Mouse (Mus musculus) intestine, embryonic 14.5 days (tissue): Measurements from ENCODE around the gene Lin7a. TPM values are rescaled to one million over a fixed set of nuclear protein-coding genes. Genes with fewer than 3 reads are reported as not detected.

Experiments
- ATAC-seq: fragments of 200-750 bp; cut with Nextera tagmentation; replicated peaks from 2 replicates; pipeline ENCODE4 v1.8.0; 2017; ENCODE audit warnings: low read depth, moderate number of reproducible peaks, moderate TSS enrichment, moderate library complexity; ENCODE audit not compliant: low FRiP score, low TSS enrichment
- DNase-seq: peaks from one replicate; pipeline ENCODE4 v3.0.0-alpha.2; 2018; ENCODE audit warnings: low spot score
- H3K27ac ChIP-seq: fragments of 300-500 bp; sonication (generic); 2 replicates; pipeline ENCODE4 v1.5.1; 2014; ENCODE audit warnings: low read depth, mild to moderate bottlenecking, control low read depth
- H3K27me3 ChIP-seq: fragments of 300-500 bp; sonication (generic); replicated peaks from 2 replicates; pipeline ENCODE4 v1.6.1; 2014; ENCODE audit warnings: low read length, control low read depth; ENCODE audit not compliant: control insufficient read depth, insufficient read depth
- H3K36me3 ChIP-seq: fragments of 300-500 bp; sonication (generic); 2 replicates; pipeline ENCODE4 v1.6.1; 2014; ENCODE audit warnings: low read length, control low read depth; ENCODE audit not compliant: control insufficient read depth, insufficient read depth
- H3K4me1 ChIP-seq: fragments of 300-500 bp; sonication (generic); replicated peaks from 2 replicates; pipeline ENCODE4 v1.6.1; 2014; ENCODE audit warnings: low read length, control low read depth, mixed read lengths; ENCODE audit not compliant: control insufficient read depth, insufficient read depth
- H3K4me2 ChIP-seq: fragments of 300-500 bp; sonication (generic); 2 replicates; pipeline ENCODE4 v1.6.1; 2014; ENCODE audit warnings: low read length
- H3K4me3 ChIP-seq: fragments of 300-500 bp; sonication (generic); 2 replicates; pipeline ENCODE4 v1.5.1; 2014; ENCODE audit warnings: low read depth, low read length, control low read depth, mixed read lengths
- H3K9ac ChIP-seq: fragments of 300-500 bp; sonication (generic); 2 replicates; pipeline ENCODE4 v1.6.1; 2014; ENCODE audit warnings: mild to moderate bottlenecking, low read length
- H3K9me3 ChIP-seq: fragments of 300-500 bp; sonication (generic); 2 replicates; pipeline ENCODE4 v1.6.1; 2016; ENCODE audit warnings: low read length, control low read depth; ENCODE audit not compliant: control insufficient read depth
- WGBS: fragments of 180-500 bp; shearing (Covaris S2); extraction: QIAGEN DNeasy Blood & Tissue Kit; methylation state at CpG from one replicate; pipeline ENCODE4 v1.1.7; 2014; 5-methylcytosine and 5-hydroxymethylcytosine counted together
- polyA plus RNA-seq: library from polyadenylated mRNA; unstranded; fragments of >200 nt; fragmentation: Nextera tagmentation; extraction: Ambion mirVana; gene quantifications from 2 replicates; pipeline ENCODE4 v1.2.1, GENCODE M21; 2014

Lin7a gene
- polyA plus RNA-seq, 1 experiment from 2014 or later: 5.9 TPM

- WGBS: 98% methylated on average over 1 of the region's 1 CpGs
- no peak overlapping the region for H3K4me3 ChIP-seq
- H3K9ac ChIP-seq: no peak overlapping the region
- H3K4me2 ChIP-seq: no peak overlapping the region
- H3K27me3 ChIP-seq: no peaks in the 10 kb centered on the region
- H3K36me3 ChIP-seq: no peaks in the 10 kb centered on the region
- H3K4me1 ChIP-seq: no peaks in the 10 kb centered on the region
- ATAC-seq (no peak), DNase-seq (no peak)
- no peaks in the 10 kb centered on the region for H3K9me3 ChIP-seq
- H3K27ac ChIP-seq: no peak overlapping the region
These were observed 43.6 kb upstream of the Lin7a start for GRCm38 (mm10) chr10:107227901-107228300.

GRCm38 (mm10) chr10:107228776-107229175, 42.7 kb upstream of the Lin7a start:
- DNase-seq (no peak), ATAC-seq (no peak)
- 75% methylated on average over 5 of the region's 5 CpGs for WGBS
- Histone ChIP-seq H3K9me3 (no peaks in the 10 kb centered on the region), H3K4me3 (no peak overlapping the region), H3K9ac (no peak overlapping the region), H3K4me2 (no peak overlapping the region), H3K27ac (no peak overlapping the region), H3K27me3 (no peaks in the 10 kb centered on the region), H3K4me1 (no peaks in the 10 kb centered on the region), H3K36me3 (no peaks in the 10 kb centered on the region)

GRCm38 (mm10) chr10:107229416-107229815, 42.1 kb upstream of the Lin7a start:
- Histone ChIP-seq H3K9me3 (no peaks in the 10 kb centered on the region), H3K4me1 (no peaks in the 10 kb centered on the region), H3K36me3 (no peaks in the 10 kb centered on the region), H3K27me3 (no peaks in the 10 kb centered on the region), H3K27ac (no peak overlapping the region), H3K4me3 (no peak overlapping the region), H3K4me2 (no peak overlapping the region), H3K9ac (no peak overlapping the region)
- WGBS: 81% methylated on average over 3 of the region's 3 CpGs
- DNase-seq (no peak), ATAC-seq (no peak)

GRCm38 (mm10) chr10:107230081-107230850, 41.2 kb upstream of the Lin7a start:
- ATAC-seq (no peak), DNase-seq (no peak)
- Histone ChIP-seq H3K27ac (no peak overlapping the region), H3K4me1 (no peaks in the 10 kb centered on the region), H3K27me3 (no peaks in the 10 kb centered on the region), H3K4me3 (no peak overlapping the region), H3K9me3 (no peaks in the 10 kb centered on the region), H3K9ac (no peak overlapping the region), H3K4me2 (no peak overlapping the region), H3K36me3 (no peaks in the 10 kb centered on the region)
- 78% methylated on average over 8 of the region's 8 CpGs for WGBS

- Histone ChIP-seq H3K9ac (no peak overlapping the region), H3K27ac (no peak overlapping the region), H3K4me1 (no peaks in the 10 kb centered on the region), H3K27me3 (no peaks in the 10 kb centered on the region), H3K9me3 (no peaks in the 10 kb centered on the region), H3K36me3 (no peaks in the 10 kb centered on the region), H3K4me2 (no peak overlapping the region), H3K4me3 (no peak overlapping the region)
- DNase-seq: no peak
- ATAC-seq: no peak
- 93% methylated on average over 1 of the region's 1 CpGs for WGBS
These were observed 40.7 kb upstream of the Lin7a start for GRCm38 (mm10) chr10:107230851-107231130.

GRCm38 (mm10) chr10:107231421-107232010, 40.0 kb upstream of the Lin7a start:
- Histone ChIP-seq H3K27ac (no peak overlapping the region), H3K4me3 (no peak overlapping the region), H3K27me3 (no peaks in the 10 kb centered on the region), H3K36me3 (no peaks in the 10 kb centered on the region), H3K4me1 (no peaks in the 10 kb centered on the region), H3K9me3 (no peaks in the 10 kb centered on the region), H3K9ac (no peak overlapping the region), H3K4me2 (no peak overlapping the region)
- no peak for DNase-seq
- ATAC-seq: no peak
- 78% methylated on average over 4 of the region's 4 CpGs for whole genome bisulfite sequencing

GRCm38 (mm10) chr10:107232491-107233110, 38.9 kb upstream of the Lin7a start:
- H3K4me2 ChIP-seq: no peak overlapping the region
- DNase-seq (no peak), ATAC-seq (no peak)
- H3K9me3 ChIP-seq: no peaks in the 10 kb centered on the region
- no peak overlapping the region for H3K4me3 ChIP-seq
- 92% methylated on average over 2 of the region's 2 CpGs for WGBS
- H3K36me3 ChIP-seq: no peaks in the 10 kb centered on the region
- H3K27ac ChIP-seq: no peak overlapping the region
- H3K9ac ChIP-seq: no peak overlapping the region
- H3K4me1 ChIP-seq: no peaks in the 10 kb centered on the region
- H3K27me3 ChIP-seq: no peaks in the 10 kb centered on the region

- ATAC-seq (no peak), DNase-seq (no peak)
- Histone ChIP-seq H3K9ac (no peak overlapping the region), H3K27ac (no peak overlapping the region), H3K4me3 (no peak overlapping the region), H3K9me3 (no peaks in the 10 kb centered on the region), H3K4me1 (no peaks in the 10 kb centered on the region), H3K27me3 (no peaks in the 10 kb centered on the region), H3K36me3 (no peaks in the 10 kb centered on the region), H3K4me2 (no peak overlapping the region)
- WGBS: 87% methylated on average over 2 of the region's 2 CpGs
These were observed 38.3 kb upstream of the Lin7a start for GRCm38 (mm10) chr10:107233221-107233620.

- no peak for DNase-seq
- H3K9me3 ChIP-seq: no peaks in the 10 kb centered on the region
- H3K9ac ChIP-seq: no peak overlapping the region
- H3K4me1 ChIP-seq: no peaks in the 10 kb centered on the region
- no peaks in the 10 kb centered on the region for H3K36me3 ChIP-seq
- ATAC-seq: no peak
- 85% methylated on average over 4 of the region's 4 CpGs for WGBS
- H3K27ac ChIP-seq: no peak overlapping the region
- H3K4me2 ChIP-seq: no peak overlapping the region
- H3K27me3 ChIP-seq: no peaks in the 10 kb centered on the region
- no peak overlapping the region for H3K4me3 ChIP-seq
These were observed 37.7 kb upstream of the Lin7a start for GRCm38 (mm10) chr10:107233825-107234224.
